Mouse (Mus musculus) heart, postnatal 0 days (tissue): ENCODE data around the gene Stk38. TPM values are rescaled to one million over a fixed set of nuclear protein-coding genes. Genes with fewer than 3 reads are reported as not detected.
"Not testable (repeated sequence)": the region's sequence is repeated elsewhere in the genome, so short reads cannot be mapped to it uniquely, and the experiment has no call there.

Source experiments
- ATAC-seq: fragments of 200-750 bp; cut with Nextera tagmentation; 2 replicates; pipeline ENCODE4 v1.8.0; 2017; ENCODE audit warnings: low read depth, moderate number of reproducible peaks, moderate library complexity; ENCODE audit not compliant: insufficient read depth
- DNase-seq: peaks from one replicate; pipeline ENCODE4 v3.0.0-alpha.2; 2016; ENCODE audit warnings: low spot score
- H3K27ac ChIP-seq: fragments of 300-500 bp; sonication (generic); 2 replicates; pipeline ENCODE4 v1.5.1; 2014; ENCODE audit warnings: low read depth, mild to moderate bottlenecking
- H3K27me3 ChIP-seq: fragments of 300-500 bp; sonication (generic); 2 replicates; pipeline ENCODE4 v1.6.1; 2014; ENCODE audit warnings: low read length, mixed read lengths; ENCODE audit not compliant: control insufficient read depth, insufficient read depth
- H3K36me3 ChIP-seq: fragments of 300-500 bp; sonication (generic); replicated peaks from 2 replicates; pipeline ENCODE4 v1.6.1; 2014; ENCODE audit warnings: low read length, mixed read lengths; ENCODE audit not compliant: control insufficient read depth, insufficient read depth
- H3K4me1 ChIP-seq: fragments of 300-500 bp; sonication (generic); 2 replicates; pipeline ENCODE4 v1.6.1; 2014; ENCODE audit warnings: antibody characterized with exemption; ENCODE audit not compliant: control insufficient read depth, insufficient read depth
- H3K4me2 ChIP-seq: fragments of 300-500 bp; sonication (generic); 2 replicates; pipeline ENCODE4 v1.6.1; 2014; ENCODE audit warnings: low read depth, mild to moderate bottlenecking, low read length, moderate library complexity
- H3K4me3 ChIP-seq: fragments of 300-500 bp; sonication (generic); 2 replicates; pipeline ENCODE4 v1.5.1; 2014; ENCODE audit warnings: low read depth, low read length
- H3K9ac ChIP-seq: fragments of 300-500 bp; sonication (generic); replicated peaks from 2 replicates; pipeline ENCODE4 v1.6.1; 2014; ENCODE audit warnings: low read depth, low read length, mixed read lengths
- H3K9me3 ChIP-seq: fragments of 300-500 bp; sonication (generic); replicated peaks from 2 replicates; pipeline ENCODE4 v1.6.1; 2016; ENCODE audit warnings: low read length; ENCODE audit not compliant: control insufficient read depth
- CTCF ChIP-seq: IDR thresholded peaks from 2 replicates; pipeline ENCODE4 v1.5.1; 2016; ENCODE audit warnings: antibody characterized with exemption, control low read depth, low read depth
- EP300 ChIP-seq: IDR thresholded peaks from 2 replicates; pipeline ENCODE4 v1.6.1; 2016; ENCODE audit warnings: antibody characterized with exemption, low read depth
- WGBS: fragments of 180-500 bp; shearing (Covaris S2); extraction: QIAGEN DNeasy Blood & Tissue Kit; methylation state at CpG from one replicate; pipeline ENCODE4 v1.1.7; 2014; 5-methylcytosine and 5-hydroxymethylcytosine counted together
- polyA plus RNA-seq: library from polyadenylated mRNA; unstranded; fragments of >200 nt; fragmentation: Nextera tagmentation; extraction: Ambion mirVana; gene quantifications from 2 replicates; pipeline ENCODE4 v1.2.1, GENCODE M21; 2015
- total RNA-seq: library from RNA; depleted of rRNA; stranded (reverse); fragments of >200 nt; gene quantifications from 2 replicates; pipeline ENCODE4 v1.2.3, GENCODE M21; 2014; ENCODE audit warnings: low replicate concordance

Stk38 gene
- total and polyA plus RNA-seq, 2 experiments from 2014 or later = 49.8 to 53.7 TPM

DNA sequence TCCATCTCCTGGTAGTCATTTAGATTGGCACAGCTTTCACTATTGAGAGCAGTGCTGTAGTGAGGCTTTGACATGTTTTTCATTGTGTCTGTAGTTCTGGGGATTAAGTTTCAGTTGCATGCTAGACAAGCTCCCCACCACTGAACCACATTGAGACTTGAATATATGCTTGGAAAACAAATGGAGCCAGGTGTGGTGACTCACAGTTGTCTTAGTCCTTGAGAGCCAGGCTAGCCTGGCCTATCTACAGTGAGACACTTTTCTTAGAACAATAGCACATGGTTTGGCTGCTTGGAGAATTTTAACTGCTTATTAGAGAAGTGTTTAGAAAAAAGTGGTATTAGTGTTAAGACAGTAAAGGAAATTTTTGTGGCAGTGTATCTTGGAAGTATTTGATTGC, 26.5 kb upstream of the Stk38 start:
- H3K9ac ChIP-seq = peak overlapping the region; percentile 81
- H3K27ac ChIP-seq = 0 out of 2 replicates have a peak overlapping the region, but pooled peaks have one; percentile 96
- peaks cover 9% of the 10 kb centered on the region; the same call in 1 of the 2 replicates for H3K4me1 ChIP-seq
- TF ChIP-seq CTCF (no peak), EP300 (no peak)
- ATAC-seq (no peak), DNase-seq (no peak)
- H3K9me3 ChIP-seq = no peaks in the 10 kb centered on the region
- H3K36me3 ChIP-seq = peaks cover 31% of the 10 kb centered on the region
- peak overlapping the region; percentile 77 for H3K4me2 ChIP-seq
- peak overlapping the region; percentile 57 for H3K4me3 ChIP-seq
- H3K27me3 ChIP-seq = no peaks in the 10 kb centered on the region

DNA sequence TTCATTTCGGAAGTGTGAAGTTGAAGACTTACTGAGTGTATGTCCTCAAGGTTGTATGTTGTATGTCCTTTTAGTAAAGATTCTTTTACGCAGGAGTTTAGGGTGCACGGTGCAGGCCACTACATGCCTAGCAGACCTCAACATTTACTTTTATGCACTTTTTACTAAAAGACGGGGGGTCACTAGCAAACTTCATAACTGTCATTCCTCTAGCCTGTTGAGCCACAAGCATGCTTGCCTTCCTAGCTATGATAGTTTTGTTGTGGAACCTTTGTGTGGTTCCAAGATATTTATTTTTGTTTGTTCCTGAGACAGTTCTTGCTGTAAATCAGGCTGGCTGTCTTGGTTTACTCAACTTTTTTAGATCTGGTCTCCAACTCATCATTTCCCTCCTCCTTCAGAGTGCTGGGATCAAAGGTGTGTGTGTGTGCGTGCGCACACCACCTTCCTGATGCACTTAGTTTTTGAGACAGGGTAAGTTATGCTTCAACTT, 25.8 kb upstream of the Stk38 start:
- no peaks in the 10 kb centered on the region for H3K9me3 ChIP-seq
- H3K36me3 ChIP-seq = peaks cover 24% of the 10 kb centered on the region
- under 1% methylated on average over 6 of the region's 6 CpGs for WGBS
- peak overlapping the region; percentile 57 for H3K4me3 ChIP-seq
- H3K9ac ChIP-seq = peak overlapping the region; percentile 81
- TF ChIP-seq CTCF = no peak
- no peak for TF ChIP-seq EP300
- DNase-seq = no peak
- H3K4me2 ChIP-seq = peak overlapping the region; percentile 77
- H3K27me3 ChIP-seq = no peaks in the 10 kb centered on the region
- peaks cover 9% of the 10 kb centered on the region; the same call in 1 of the 2 replicates for H3K4me1 ChIP-seq
- peak overlapping the region; percentile 96 for H3K27ac ChIP-seq
- ATAC-seq = no peak

DNA sequence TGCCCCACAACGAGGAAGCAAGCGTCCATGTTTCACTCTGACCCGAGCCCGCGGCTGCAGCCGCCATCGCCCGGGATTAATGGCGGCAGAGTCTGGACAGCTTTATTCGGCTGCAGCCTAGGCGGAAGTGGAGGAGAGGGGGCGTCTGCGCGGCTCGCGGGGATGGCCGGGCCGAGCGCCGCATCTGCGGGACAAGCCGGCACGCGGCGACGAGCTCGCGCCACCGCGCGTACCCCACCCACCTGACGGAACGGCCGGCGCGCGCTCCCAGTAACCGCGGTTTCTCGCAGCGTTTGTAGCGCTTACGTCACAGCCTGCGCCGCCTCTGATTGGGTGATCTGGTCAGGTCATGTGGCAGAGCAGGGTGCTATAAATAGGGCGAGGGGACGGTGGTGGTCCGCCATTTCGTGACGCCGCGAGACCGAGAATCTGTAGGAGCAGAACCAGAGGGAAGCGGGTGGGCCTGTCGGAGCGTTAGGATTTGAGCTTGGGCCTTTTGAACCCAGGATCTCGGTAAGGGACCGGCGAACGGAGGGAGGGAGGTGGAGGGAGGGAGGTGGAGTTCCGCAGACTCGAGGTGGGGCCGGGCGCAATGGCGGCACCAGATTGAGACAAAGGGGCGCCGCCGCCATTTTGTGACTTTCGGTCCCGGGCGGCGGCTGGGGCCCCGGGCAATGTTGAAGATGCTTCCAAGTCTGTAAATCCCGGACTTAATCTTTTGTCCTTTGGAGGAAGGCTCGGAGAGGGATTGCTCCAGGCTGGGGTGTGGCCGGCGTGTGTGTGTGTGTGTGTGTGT, 24.7 kb upstream of the Stk38 start, which contains the start of gene Srsf3:
Srsf3 (plus strand) TSS at position 355 of the 796 bp plus-strand sequence.
- under 1% methylated on average over 77 of the region's 77 CpGs for WGBS
- peak; percentile 98 for ATAC-seq
- peaks cover 6% of the 10 kb centered on the region; the same call in 1 of the 2 replicates for H3K4me1 ChIP-seq

DNA sequence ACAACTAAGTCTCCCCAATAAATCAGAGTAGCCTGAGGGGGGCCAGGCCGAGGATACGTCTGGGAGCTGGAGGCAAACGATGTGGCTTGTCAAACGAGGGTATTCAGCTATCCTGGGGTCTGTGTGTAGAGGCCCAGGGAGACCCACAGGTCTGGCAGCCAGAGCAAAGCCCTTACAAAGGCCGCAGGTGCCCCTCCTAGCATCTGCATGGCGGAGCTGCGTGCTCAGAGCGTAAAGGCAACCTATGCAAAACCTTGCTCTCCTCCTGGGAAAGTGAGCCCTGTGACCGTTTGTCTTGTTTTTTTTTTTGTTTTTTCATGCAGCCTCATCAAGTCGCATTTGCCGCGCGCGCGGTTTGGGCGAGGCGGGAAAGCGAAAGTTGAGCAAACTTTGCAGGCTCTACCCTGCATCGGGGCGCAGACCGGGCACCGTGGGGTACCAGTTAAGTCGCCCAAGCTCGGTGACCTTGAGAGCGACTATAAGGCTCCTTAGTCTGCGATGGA, 24.0 kb upstream of the Stk38 start:
- ATAC-seq = peak; percentile 3; the same call in 1 of the 2 replicates
- Histone ChIP-seq H3K27me3 (no peaks in the 10 kb centered on the region), H3K4me3 (peak overlapping the region; percentile 57), H3K36me3 (peaks cover 7% of the 10 kb centered on the region), H3K9ac (peak overlapping the region; percentile 90), H3K9me3 (no peaks in the 10 kb centered on the region), H3K4me1 (peaks cover 6% of the 10 kb centered on the region; the same call in 1 of the 2 replicates), H3K4me2 (peak overlapping the region; percentile 77), H3K27ac (peak overlapping the region; percentile 96)
- no peak for DNase-seq
- TF ChIP-seq EP300 (no peak), CTCF (no peak)
- WGBS = 1% methylated on average over 26 of the region's 26 CpGs

More for the DNA sequence above, 24.7 kb upstream of the Stk38 start, which contains the start of gene Srsf3:
- Histone ChIP-seq H3K27ac (peak within 1 kb of the TSS; percentile 96), H3K27me3 (no peaks in the 10 kb centered on the region), H3K36me3 (peaks cover 13% of the 10 kb centered on the region), H3K9ac (peak within 1 kb of the TSS; percentile 90), H3K4me2 (peak within 1 kb of the TSS; percentile 77), H3K9me3 (no peaks in the 10 kb centered on the region), H3K4me3 (peak within 1 kb of the TSS; percentile 57)
- DNase-seq = peak; percentile 98
- TF ChIP-seq CTCF (no peak), EP300 (peak; percentile 45; the same call in 1 of the 2 replicates)

DNA sequence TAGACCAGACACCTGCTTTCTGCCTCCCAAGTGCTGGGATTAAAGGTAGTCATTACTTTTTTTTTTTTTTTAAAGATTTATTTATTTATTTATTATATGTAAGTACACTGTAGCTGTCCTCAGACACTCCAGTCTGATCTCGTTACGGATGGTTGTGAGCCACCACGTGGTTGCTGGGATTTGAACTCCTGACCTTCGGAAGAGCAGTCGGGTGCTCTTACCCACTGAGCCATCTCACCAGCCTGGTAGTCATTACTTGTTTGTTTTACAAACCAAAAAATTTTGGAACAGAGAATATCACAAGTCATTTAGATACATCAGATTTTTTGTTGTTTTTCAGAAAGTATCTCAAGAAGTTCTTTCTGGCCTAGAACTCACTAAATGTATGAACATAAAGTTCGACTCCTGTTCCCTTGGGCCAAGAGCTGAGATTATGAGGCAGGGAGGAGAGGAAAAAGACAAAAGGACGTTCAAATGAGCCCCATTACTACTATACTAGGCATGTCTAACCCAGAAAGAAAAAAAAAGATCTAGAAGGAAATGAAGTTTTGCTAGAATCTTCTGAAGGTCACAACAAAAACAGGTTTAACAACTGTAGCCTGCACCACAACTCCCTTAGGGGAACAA, 23.4 kb upstream of the Stk38 start:
- ATAC-seq, DNase-seq, H3K9me3 ChIP-seq, H3K4me1 ChIP-seq, H3K36me3 ChIP-seq, H3K27me3 ChIP-seq: not testable (repeated sequence)
- H3K9ac ChIP-seq = peak overlapping the region; percentile 90
- WGBS = 69% methylated on average over 7 of the region's 7 CpGs
- peak overlapping the region; percentile 96 for H3K27ac ChIP-seq
- H3K4me2 ChIP-seq = peak overlapping the region; percentile 77
- H3K4me3 ChIP-seq = peak overlapping the region; percentile 57
